Mouse (Mus musculus): ENCODE results near the gene Dab1.

GRCm38 (mm10) chr4:104275260-104275659 is 656.1 kb downstream of the Dab1 start:
- TF ChIP-seq CTCF (IDR thresholded peaks at IDR 0.05) (no peak), EP300 (IDR thresholded peaks at IDR 0.05) (no peak)
